Mouse (Mus musculus) liver, adult 2 months (tissue): ENCODE measurements around the gene Trmt5.

ENCODE experiments used
- CTCF ChIP-seq: fragments of 200-500 bp; IDR thresholded peaks from 2 replicates; pipeline ENCODE4 v1.5.1; 2011; ENCODE audit warnings: low read depth, low read length, control low read depth
- POLR2A ChIP-seq: fragments of 200-500 bp; IDR thresholded peaks from 2 replicates; pipeline ENCODE4 v1.6.1; 2011; ENCODE audit warnings: low read length, control low read depth; ENCODE audit not compliant: insufficient read depth; ENCODE audit errors: extremely low read depth

GRCm38 (mm10) chr12:73300531-73300930, 14.0 kb upstream of the Trmt5 start:
- TF ChIP-seq POLR2A (no peak), CTCF (no peak)
